Mouse (Mus musculus) brain, embryonic 14.5 days (tissue): ENCODE data around the gene Ankrd26.

Source experiments
- CTCF ChIP-seq: fragments of 200-500 bp; IDR thresholded peaks from 2 replicates; pipeline ENCODE4 v1.5.1; 2012; ENCODE audit warnings: inconsistent platforms, mild to moderate bottlenecking, moderate library complexity, borderline replicate concordance; ENCODE audit not compliant: insufficient read depth, insufficient read length; ENCODE audit errors: extremely low read depth
- POLR2A ChIP-seq: fragments of 200-500 bp; IDR thresholded peaks from 2 replicates; pipeline ENCODE4 v1.6.1; 2012; ENCODE audit warnings: mild to moderate bottlenecking, inconsistent platforms, borderline replicate concordance; ENCODE audit not compliant: poor library complexity, insufficient read depth, insufficient read length, severe bottlenecking; ENCODE audit errors: extremely low read depth

DNA sequence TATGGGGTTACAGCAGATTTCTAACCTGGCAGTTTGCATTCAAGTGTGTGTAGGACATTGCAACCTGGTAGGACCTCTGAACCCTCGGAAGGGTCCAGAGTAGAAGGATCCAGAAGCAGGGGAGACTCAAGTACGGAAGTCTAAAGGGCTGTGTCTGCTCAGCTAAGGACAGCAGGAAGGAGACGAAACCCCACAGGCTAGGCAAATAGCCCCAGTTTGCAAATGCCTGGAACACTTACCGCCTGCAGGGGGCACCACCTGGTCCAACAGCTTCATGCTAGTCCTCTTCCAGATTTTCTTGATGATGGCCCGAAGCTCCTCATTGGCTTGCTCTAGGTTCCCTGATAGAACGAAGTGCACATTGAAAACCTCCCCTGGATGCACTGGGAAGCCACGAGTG is 43.9 kb upstream of the Ankrd26 start:
- no peak for TF ChIP-seq POLR2A
- TF ChIP-seq CTCF = peak; percentile 22; the same call in 1 of the 2 replicates
